Mouse (Mus musculus) sigmoid colon, adult 10 weeks (tissue): ENCODE data around the gene Rilp. TPM values are rescaled to one million over a fixed set of nuclear protein-coding genes. Genes with fewer than 3 reads are reported as not detected.

Source experiments
- polyA plus RNA-seq: library from polyadenylated mRNA; stranded (reverse); fragments of 350-450 nt; fragmentation: Illumina TruSeq; extraction: RNeasy Lipid Tissue Mini Kit (QIAGEN cat#74804); gene quantifications from one replicate; pipeline ENCODE4 v1.2.3, GENCODE M21; 2014; ENCODE audit warnings: low read depth, low replicate concordance

Rilp gene
- polyA plus RNA-seq = 0.47 TPM

GRCm38 (mm10) chr11:75509741-75510626 lies at the start of gene Rilp:
Rilp (plus strand) TSS chr11:75510094.

GRCm38 (mm10) chr11:75460844-75461742 lies 48.8 kb upstream of the Rilp start, which contains the start of gene Tlcd2:
Tlcd2 (plus strand) TSS chr11:75461715.

GRCm38 (mm10) chr11:75486601-75487285 lies 23.2 kb upstream of the Rilp start, which contains the start of gene Prpf8:
Prpf8 (plus strand) TSS chr11:75486816.

GRCm38 (mm10) chr11:75513336-75513735 lies 3.4 kb downstream of the Rilp start, which contains the start of gene Scarf1:
Scarf1 (plus strand) TSS chr11:75513540.

GRCm38 (mm10) chr11:75531469-75532242 lies 21.8 kb downstream of the Rilp start, which contains the start of gene Slc43a2:
Slc43a2 (plus strand) TSS chr11:75531694.

Other genes starting within 250 kb of the Rilp start
- gene Rpa1, start 161.8 kb upstream of the Rilp start, polyA plus RNA-seq = 25.2 TPM
- 2.5 TPM for gene Smyd4, start 161.7 kb upstream of the Rilp start, polyA plus RNA-seq
- 1.6 TPM for gene Serpinf1, start 87.4 kb upstream of the Rilp start, polyA plus RNA-seq
- not detected for gene Serpinf2, start 70.5 kb upstream of the Rilp start, polyA plus RNA-seq
- 0.06 TPM for gene Wdr81, start 55.4 kb upstream of the Rilp start, polyA plus RNA-seq
- 8.8 TPM for gene Tlcd2, start 48.4 kb upstream of the Rilp start, polyA plus RNA-seq
- gene Prpf8, start 23.3 kb upstream of the Rilp start, polyA plus RNA-seq = 28.1 TPM
- gene Scarf1, start 3.4 kb downstream of the Rilp start, polyA plus RNA-seq = not detected
- gene Slc43a2, start 21.6 kb downstream of the Rilp start, polyA plus RNA-seq = 2.4 TPM
- 235 TPM for gene Pitpna, start 78.0 kb downstream of the Rilp start, polyA plus RNA-seq
- 59.1 TPM for gene Inpp5k, start 120.9 kb downstream of the Rilp start, polyA plus RNA-seq
- gene Myo1c, start 140.4 kb downstream of the Rilp start, polyA plus RNA-seq = 8.8 TPM
- 290 TPM for gene Crk, start 169.2 kb downstream of the Rilp start, polyA plus RNA-seq
- 1,318 TPM for gene Ywhae, start 222.8 kb downstream of the Rilp start, polyA plus RNA-seq